Mouse (Mus musculus) embryonic fibroblast, embryonic 13.5 days (primary cell): ENCODE data around the gene Heatr3.

Experiments
- CTCF ChIP-seq: IDR thresholded peaks from 2 replicates; pipeline ENCODE4 v1.5.1; 2011; ENCODE audit warnings: mild to moderate bottlenecking, control low read depth, low read length, moderate library complexity, borderline replicate concordance; ENCODE audit not compliant: insufficient read depth
- POLR2A ChIP-seq: IDR thresholded peaks from 2 replicates; pipeline ENCODE4 v1.6.1; 2011; ENCODE audit warnings: low read depth, mild to moderate bottlenecking, control low read depth, low read length, moderate library complexity

- TF ChIP-seq CTCF (no peak), POLR2A (no peak)
These were observed 6.4 kb downstream of the Heatr3 start for GRCm38 (mm10) chr8:88144041-88144440.
